Mouse (Mus musculus) right cerebral cortex, postnatal 14 days (tissue): ENCODE results near the gene Hmcn1.

Experiments
- DNase-seq: peaks from one replicate; pipeline ENCODE4 v3.0.0; 2022

Hmcn1 gene

DNA sequence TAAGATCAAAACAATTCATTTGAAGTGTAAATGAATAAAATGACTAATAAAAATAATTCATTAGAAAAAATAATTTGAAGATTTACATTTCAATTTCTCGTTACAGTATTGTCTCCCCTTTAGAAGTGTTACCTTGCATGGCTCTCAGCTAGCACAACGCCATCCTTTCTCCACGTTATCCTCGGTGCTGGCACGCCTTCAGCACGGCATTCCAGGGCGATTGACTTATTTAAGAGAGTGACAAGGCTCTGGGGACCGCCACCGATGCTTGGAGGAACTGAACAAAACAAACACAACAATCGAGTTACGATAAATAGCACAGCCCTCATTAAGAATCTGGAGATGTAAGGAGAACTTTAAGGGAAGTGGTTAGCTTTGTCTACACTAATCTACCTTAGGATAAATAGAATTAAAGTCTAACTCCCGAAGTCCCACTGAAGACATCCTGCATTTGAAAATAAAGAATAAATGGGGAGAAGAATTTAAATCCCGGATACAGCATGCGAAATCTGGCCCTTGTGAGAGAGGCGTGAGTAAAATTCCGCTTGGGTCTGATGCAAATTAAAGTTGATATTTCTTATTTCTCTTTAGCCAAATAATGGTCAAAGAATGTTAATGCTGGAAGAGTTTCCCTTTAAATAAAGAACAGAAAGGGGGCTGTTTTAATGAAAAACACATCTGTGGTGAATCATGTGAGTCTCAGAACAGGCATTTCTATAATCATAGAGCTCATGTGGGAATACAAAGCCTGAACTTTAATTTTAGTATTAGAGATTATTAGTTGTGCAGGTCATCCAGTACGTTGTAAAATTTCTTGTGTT is 362.0 kb downstream of the Hmcn1 start:
- no peak for DNase-seq

GRCm38 (mm10) chr1:150623226-150623625 is 370.0 kb downstream of the Hmcn1 start:
- DNase-seq, result no peak

DNA sequence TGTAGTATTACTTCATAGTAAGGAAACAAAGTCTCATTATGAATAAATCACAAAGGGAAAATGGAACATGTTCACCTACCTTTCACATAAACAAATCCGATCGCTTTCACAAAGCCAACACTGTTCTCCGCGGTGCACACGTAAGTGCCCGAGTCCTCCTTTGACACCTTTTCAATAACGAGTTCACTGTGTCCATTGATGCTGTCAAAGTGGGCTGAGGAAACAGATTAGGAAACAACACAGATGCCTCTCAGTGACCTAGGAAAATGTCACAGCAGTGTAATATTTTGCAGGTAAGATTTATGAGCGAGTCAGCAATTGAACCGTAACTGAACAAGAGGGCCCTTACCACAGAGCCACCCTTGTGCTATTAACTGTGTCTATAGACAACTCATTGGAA is 382.7 kb downstream of the Hmcn1 start:
- no peak for DNase-seq

GRCm38 (mm10) chr1:150606173-150606572 is 387.1 kb downstream of the Hmcn1 start:
- no peak for DNase-seq

DNA sequence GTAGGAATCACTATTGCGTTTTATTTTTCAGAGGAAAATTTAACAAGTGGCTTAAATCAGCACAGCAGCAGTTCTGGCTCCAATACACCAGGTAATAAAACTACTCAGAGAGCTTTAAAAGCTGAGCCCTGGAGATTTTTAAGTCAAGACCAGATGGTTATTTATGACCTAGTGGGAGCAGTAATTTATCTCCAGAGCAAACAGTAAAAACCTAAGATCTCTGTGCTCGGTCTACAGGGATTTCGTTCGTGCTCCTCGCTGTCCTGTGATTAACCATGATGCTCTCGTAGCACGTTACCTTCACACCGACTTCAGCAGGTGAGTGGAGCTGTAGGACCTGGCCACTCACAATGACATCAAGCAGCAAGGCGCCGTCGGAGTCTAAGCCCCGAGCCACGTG is 399.6 kb downstream of the Hmcn1 start:
- DNase-seq, result no peak

DNA sequence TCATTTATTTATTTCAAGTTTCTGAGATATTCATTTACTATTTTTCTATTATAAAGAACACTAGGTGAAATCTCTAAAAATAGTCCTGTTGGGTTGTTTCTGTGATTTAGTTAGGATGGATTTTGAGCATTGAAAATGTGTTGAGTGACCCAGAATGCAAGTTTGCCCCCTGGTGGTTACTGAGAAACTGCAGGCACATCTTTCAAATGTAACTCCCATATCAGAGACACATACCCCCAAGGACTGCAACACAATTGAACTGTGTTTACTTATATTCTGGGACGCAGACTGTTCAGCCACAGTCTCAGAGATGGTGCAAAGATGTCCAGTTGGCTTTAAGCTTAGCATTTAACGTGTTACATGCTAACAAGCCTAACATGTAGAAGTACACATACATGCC is 402.0 kb downstream of the Hmcn1 start:
- DNase-seq, result peak; percentile 50

- DNase-seq, result no peak
Observed at GRCm38 (mm10) chr1:150587410-150587809, 405.8 kb downstream of the Hmcn1 start.

DNA sequence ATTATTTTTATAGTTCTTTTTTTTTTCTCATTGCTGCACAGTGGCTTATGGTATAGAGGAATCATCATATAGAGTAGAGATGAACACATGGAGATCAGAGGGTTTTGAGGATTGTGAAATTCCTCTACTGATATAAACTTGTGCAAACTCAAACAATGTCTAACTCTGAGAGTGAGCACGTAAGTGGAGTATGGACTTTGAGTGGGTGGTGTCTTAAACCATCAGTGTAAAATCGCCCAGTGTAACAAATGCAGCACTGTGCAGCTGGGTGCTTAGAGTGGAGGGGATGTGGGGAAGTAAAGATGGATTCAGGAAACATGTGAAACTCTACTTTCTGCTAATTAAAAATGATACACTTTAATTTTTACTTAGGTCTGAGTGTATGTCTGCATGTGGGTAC is 408.8 kb downstream of the Hmcn1 start:
- no peak for DNase-seq

- DNase-seq, result peak; percentile 15
Observed at GRCm38 (mm10) chr1:150583734-150584133, 409.5 kb downstream of the Hmcn1 start.

- no peak for DNase-seq
Observed at GRCm38 (mm10) chr1:150580561-150580960, 412.7 kb downstream of the Hmcn1 start.

- DNase-seq, result no peak
Observed at GRCm38 (mm10) chr1:150573407-150573806, 419.8 kb downstream of the Hmcn1 start.

DNA sequence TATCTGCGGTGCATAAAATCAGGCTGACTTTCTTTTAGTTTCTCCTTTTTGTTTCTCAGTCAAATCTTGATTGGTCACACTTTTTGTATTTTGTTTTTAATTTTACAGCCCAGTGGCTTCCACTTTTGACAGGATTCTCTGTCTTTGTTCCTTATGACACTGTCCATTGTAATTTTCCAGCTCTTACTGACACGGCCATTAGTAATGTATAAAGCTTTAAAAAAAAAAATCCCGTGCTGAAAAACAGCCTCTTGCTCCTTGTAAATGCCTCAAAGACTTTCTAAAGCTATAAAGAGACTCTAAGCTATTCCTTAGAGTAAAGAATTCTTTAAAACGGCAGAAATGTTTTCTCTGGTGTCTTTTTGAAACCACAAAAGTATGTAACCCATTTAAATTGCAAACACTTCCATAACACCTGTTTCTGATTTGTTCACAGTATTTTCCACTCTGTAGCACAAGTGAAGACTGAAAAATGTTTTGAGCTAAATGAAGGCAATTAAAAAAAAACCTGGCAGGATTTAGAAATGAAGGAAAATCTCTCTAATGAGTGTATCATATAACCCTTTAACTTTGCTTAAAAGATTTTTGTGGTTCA is 422.6 kb downstream of the Hmcn1 start:
- DNase-seq, result no peak

DNA sequence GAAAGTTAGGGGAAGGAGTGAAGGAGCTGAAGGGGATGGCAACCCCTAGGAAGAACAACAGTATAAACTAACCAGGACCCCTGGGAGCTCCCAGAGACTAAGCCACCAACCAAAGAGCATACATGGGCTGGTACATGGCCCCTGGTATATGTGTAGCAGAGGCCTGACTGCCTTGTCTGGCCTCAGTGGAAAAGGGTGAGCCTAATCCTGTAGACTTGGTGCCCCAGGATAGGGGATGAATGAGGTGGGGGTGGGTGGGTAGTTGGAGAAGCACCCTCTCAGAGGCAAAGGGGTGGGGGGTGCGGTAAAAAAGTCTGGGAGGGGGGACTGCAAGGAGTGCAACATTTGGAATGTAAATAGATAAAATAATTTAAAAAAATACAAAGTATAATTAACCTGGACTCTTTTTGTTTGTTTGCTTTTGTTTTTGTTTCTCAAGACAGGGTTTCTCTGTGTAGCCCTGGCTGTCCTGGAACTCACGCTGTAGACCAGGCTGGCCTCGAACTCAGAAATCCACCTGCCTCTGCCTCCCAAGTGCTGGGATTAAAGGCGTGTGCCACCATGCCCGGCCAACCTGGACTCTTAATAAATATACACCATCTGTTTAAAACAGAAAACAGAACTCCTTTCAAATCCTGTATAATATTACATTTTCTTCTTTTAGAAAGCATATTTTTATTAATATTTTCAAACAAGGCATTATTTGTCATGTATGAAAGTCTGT is 423.3 kb downstream of the Hmcn1 start:
- DNase-seq, result no peak

- DNase-seq, result no peak
Observed at GRCm38 (mm10) chr1:150566287-150566686, 426.9 kb downstream of the Hmcn1 start.

- DNase-seq, result no peak
Observed at GRCm38 (mm10) chr1:150556621-150557020, 436.6 kb downstream of the Hmcn1 start.

- no peak for DNase-seq
Observed at GRCm38 (mm10) chr1:150551390-150551789, 441.8 kb downstream of the Hmcn1 start.

- DNase-seq, result no peak
Observed at GRCm38 (mm10) chr1:150546463-150546862, 446.8 kb downstream of the Hmcn1 start.

DNA sequence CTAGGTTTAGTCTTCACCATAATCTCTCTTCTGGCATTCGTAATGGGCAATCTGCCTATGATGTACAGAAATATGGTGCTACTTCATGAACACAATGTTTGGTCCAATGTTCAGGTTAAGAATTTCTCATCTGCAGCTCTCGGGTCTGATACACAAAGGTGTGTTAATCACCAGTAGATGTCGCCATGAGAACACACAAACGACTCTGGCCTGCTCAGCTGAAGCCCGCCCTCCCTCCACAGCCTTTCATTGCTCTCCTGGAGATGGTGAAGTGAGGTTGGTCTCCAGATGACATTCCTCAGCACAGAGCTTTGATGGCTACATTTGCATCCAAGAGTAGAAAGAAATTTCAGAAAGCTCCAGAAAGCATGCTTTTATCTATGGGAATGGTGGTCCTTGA is 453.0 kb downstream of the Hmcn1 start:
- DNase-seq, result peak; percentile 12

GRCm38 (mm10) chr1:150537410-150538128 is 455.7 kb downstream of the Hmcn1 start:
- DNase-seq, result no peak

DNA sequence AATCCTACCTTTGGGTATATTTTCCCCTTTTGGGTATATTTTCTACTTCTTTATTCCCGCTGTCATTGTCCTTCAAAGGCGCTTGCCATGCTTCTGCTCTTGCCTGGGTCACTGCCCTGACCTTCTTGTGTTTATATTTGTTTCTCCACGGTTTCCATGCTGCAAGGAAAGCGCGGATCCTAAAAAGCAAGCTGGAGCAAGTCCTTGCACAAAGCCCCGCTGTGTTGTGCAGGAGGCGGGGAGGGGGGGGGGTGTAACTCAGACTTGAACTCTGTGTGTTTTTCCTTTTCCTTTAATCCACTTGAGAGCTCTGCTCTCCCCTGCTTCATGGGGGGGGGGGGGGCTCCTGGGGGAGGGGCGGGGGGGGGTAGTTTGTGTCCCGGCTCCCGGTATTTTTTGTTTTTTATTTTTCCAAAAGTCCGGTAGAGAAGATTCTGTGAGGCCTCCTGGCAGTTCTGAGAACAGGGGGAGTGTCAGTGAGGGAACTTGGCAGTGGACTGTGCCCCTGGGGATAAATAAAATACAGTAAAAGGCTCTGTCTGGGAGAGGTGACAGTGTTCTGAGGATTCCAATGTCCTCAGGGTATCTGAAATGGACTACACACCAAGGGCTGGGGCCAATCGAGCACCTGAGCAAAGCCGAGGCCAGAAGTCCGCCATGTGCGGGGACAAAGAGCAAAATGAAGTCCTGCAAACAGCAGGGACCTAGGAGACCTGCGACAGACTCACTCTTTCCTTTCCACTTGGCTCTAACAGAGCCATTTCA is 457.3 kb downstream of the Hmcn1 start:
- no peak for DNase-seq

DNA sequence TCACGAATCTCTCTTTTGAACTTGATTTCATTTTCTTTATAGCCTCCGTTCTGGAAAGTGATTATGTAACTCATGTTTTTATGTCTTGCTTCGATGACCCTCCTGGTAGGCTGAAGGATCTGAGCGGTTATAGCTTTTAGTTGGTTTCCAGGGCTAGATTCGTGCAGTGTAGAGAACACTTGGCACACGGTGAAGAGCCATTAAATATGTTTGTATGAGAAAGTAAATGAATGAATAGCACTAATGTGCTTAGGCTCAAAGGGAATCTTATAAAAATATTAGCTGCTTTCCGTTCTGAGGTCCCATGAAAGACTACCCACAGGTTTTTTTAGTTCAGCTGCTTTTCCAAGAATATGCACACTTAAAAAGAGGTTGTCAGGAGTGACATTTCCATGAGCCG is 458.6 kb downstream of the Hmcn1 start:
- no peak for DNase-seq

DNA sequence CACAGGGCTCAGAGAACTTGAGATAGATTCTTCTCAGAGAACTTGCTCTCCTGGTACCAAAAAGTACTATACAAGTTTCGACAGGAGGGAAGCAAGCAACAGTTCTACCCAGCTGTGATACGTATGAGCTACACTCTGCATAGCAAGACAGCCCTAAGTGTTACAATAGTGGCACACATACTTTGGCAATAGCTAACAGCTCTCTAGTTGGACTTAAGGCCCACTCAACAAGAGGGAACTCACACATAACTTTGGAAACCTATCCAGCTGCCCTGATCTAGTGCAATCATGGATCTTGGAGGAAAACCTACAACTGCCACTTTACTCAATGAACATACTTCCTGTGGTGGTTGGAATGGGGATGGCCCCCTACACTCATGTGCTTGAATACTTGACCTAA is 480.2 kb downstream of the Hmcn1 start:
- DNase-seq, result no peak
